Mouse (Mus musculus): ENCODE data around the gene Tceanc. TPM values are rescaled to one million over a fixed set of nuclear protein-coding genes. Genes with fewer than 3 reads are reported as not detected.

The Tceanc gene
- polyA plus RNA-seq (2017; shearing (Covaris generic)): 3.5 TPM

GRCm38 (mm10) chrX:166518345-166518744, at the start of gene Tceanc:
TSS of gene Tceanc (minus strand) at chrX:166518567.

DNA sequence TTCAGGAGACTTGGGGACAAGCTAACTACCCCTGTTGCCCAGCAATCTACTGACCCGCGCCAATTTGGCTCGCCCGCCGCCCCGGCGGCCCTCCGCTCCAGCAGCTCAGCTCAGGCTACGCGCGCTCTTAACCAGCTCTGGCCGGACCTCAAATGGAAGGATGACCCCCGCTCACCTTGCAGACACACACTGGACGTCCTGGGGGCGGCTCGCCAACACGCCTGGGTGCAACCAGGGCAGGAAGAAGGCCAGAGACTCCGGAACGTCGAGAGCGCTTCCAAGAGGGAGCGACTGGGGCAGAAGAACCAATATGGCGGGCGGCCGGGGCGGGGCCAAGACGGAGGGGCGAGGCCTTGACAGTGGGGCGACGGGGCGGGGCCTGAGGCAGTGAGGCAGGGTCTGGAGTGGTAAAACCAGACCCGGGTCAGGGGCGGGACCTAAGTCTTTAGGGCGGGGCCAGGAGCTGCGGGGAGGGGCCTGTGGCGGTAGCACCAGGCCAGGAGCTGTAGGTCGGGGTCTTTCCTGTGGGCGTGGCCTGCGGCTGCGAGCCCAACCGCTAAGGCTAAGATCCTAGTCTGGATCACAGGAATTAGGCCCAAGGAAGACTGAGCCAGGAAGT, 38.9 kb downstream of the Tceanc start, which contains the start of gene Rab9:
TSS of gene Rab9 (minus strand) at position 503 of the 619 bp plus-strand sequence.

Other genes with a start within 250 kb of the Tceanc start
- 14.5 TPM for gene Trappc2, start 78.0 kb downstream of the Tceanc start, polyA plus RNA-seq (2017; shearing (Covaris generic))
- gene Ofd1, start 77.9 kb downstream of the Tceanc start, polyA plus RNA-seq (2017; shearing (Covaris generic)): 7.1 TPM
- 28.4 TPM for gene Rab9, start 38.7 kb downstream of the Tceanc start, polyA plus RNA-seq (2017; shearing (Covaris generic))
- gene Egfl6, start 67.2 kb upstream of the Tceanc start, polyA plus RNA-seq (2017; shearing (Covaris generic)): not detected

All from effector memory CD4-positive, alpha-beta T cell, adult 7 months (primary cell).